Mouse (Mus musculus) layer of hippocampus, postnatal 10 days (tissue): ENCODE results near the gene Med19. TPM values are rescaled to one million over a fixed set of nuclear protein-coding genes. Genes with fewer than 3 reads are reported as not detected.

ENCODE experiments used
- total RNA-seq, 2 experiments: library from RNA; stranded (reverse); gene quantifications; 2 replicates each; pipeline ENCODE4 v1.2.3; 2021

Med19 gene
- total RNA-seq, 2 experiments from 2014 or later = 33.0 to 38.8 TPM

Other genes starting within 250 kb of the Med19 start
- gene Tfpi, start 201.6 kb upstream of the Med19 start, total RNA-seq = 1 to 10 TPM; 7.9 TPM
- gene Ctnnd1, start 27.6 kb upstream of the Med19 start, total RNA-seq = 10 to 100 TPM; 62.2 to 63.7 TPM
- gene Btbd18, start 19.3 kb upstream of the Med19 start, total RNA-seq = not detected
- gene Selenoh, start 7.6 kb upstream of the Med19 start, total RNA-seq = 10 to 100 TPM; 58.8 to 67.6 TPM
- gene Gm28635, start 361 bp upstream of the Med19 start, total RNA-seq = 1 to 10 TPM; 4.1 to 4.8 TPM
- 100 to 1,000 TPM; 180 to 184 TPM for gene Tmx2, start 738 bp downstream of the Med19 start, total RNA-seq
- 10 to 100 TPM; 34.3 to 34.4 TPM for gene Zdhhc5, start 36.8 kb downstream of the Med19 start, total RNA-seq
- gene Clp1, start 48.9 kb downstream of the Med19 start, total RNA-seq = 1 to 10 TPM; 7.4 to 9.5 TPM
- gene Ypel4, start 55.7 kb downstream of the Med19 start, total RNA-seq = 10 to 100 TPM; 19.7 to 19.9 TPM
- gene Gm19426, start 65.3 kb downstream of the Med19 start, total RNA-seq = 1 to 10 TPM; 5.4 to 6.3 TPM
- 10 to 100 TPM in 1 of 2 experiments, 1 to 10 TPM in 1; 9.6 to 10.1 TPM for gene Serping1, start 97.0 kb downstream of the Med19 start, total RNA-seq
- 1 to 10 TPM; 7.9 to 8.5 TPM for gene Ube2l6, start 120.4 kb downstream of the Med19 start, total RNA-seq
- not detected for gene Smtnl1, start 144.2 kb downstream of the Med19 start, total RNA-seq
- 10 to 100 TPM; 58.7 to 64.2 TPM for gene Timm10, start 148.6 kb downstream of the Med19 start, total RNA-seq
- gene Slc43a1, start 160.4 kb downstream of the Med19 start, total RNA-seq = under 1 TPM; 0.27 to 0.75 TPM
- gene Rtn4rl2, start 208.3 kb downstream of the Med19 start, total RNA-seq = 100 to 1,000 TPM; 108 to 116 TPM